Mouse (Mus musculus): ENCODE results near the gene Ethe1. TPM values are rescaled to one million over a fixed set of nuclear protein-coding genes. Genes with fewer than 3 reads are reported as not detected.
"Not testable (repeated sequence)": the region's sequence is repeated elsewhere in the genome, so short reads cannot be mapped to it uniquely, and the experiment has no call there.

The Ethe1 gene
- total RNA-seq, 1 experiment from 2014 or later, result 38.2 TPM

DNA sequence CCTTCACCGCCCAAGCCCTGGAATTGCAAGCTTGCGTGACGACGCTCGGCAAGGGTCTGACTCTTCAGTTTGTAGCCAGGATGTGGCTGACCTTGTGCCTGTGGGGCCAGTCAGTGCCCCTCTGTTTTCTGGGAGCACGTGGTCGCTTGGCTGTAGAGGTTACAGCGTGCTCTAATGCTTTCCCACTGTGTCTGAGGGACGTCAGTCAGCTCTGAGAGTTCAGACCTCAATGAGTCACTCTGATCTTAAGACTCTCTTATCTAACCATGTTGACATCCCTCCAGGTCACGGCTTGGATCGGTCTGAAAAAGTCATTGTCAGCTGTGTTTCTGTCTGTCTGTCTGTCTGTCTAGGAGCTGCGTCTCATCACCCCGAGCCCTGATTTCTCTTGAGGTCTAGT lies 27.5 kb downstream of the Ethe1 start:
- DNase-seq, result no peak

DNA sequence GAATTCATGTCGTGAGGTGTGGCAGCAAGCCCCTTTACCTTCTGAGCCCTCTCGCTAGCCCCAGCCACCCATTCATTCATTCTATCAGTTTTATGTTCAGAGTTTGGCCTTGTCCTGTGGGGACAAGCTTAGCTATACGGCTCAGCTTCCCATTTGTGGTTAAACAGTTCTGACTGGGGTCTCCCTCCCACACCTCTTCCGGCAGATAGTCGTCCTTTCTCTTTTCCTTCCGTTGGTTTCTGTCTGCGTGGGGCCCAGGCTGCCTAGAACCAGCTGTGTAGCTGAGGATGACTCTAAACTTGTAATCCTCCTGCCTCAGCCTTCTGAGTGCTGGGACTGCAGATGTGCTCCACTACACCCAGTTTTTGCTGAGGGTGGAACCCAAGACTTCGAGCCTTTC lies 30.4 kb downstream of the Ethe1 start:
- no peak for DNase-seq

DNA sequence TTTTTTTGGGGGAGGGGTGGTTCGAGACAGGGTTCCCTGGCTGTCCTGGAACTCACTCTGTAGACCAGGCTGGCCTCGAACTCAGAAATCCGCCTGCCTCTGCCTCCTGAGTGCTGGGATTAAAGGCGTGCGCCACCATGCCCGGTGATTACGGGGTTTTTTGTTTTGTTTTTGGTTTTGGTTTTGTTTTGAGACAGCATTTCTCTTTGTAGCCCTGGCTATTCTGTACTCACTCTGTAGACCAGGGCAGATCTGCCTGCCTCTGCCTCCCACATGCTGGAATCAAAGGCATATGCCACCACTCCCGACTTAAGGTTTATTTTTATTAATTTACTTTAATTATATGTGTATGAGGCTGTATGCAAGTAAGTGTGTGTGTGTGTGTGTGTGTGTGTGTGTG lies 31.0 kb downstream of the Ethe1 start:
- DNase-seq, result not testable (repeated sequence)

DNA sequence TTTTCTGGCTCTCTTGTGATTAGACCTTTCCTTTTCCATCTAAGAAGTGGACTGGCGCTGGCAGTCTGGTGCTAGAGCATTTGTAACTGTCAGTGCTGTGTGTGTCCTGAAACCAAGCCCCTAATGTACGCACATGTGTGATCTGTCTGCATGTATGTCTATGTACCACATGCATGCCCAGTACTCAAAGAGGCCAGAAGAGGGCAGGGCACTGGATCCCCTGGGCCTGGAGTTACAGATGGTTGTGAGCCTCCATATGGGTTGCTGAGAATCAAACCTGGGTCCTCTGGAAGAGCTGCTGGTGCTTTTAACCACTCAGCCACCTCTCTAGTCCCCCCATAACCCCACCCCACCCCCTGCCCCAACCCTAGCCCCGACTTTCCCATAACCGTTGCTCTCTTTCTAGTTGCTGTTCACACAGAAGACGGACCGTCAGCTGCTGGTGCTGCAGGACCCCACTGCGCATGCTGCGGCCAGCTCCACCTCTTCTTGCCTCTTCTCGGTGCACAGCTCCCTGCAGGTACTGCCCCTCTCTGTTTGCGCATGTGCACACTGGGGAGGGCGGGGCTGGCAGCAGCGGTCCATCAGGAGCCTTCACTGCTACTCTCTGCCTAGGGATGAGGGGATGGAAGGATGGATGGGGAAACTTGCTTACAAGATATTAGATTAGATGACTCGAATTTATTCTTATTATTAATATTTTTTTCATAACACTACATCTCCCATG lies 32.5 kb downstream of the Ethe1 start:
- DNase-seq, result no peak

DNA sequence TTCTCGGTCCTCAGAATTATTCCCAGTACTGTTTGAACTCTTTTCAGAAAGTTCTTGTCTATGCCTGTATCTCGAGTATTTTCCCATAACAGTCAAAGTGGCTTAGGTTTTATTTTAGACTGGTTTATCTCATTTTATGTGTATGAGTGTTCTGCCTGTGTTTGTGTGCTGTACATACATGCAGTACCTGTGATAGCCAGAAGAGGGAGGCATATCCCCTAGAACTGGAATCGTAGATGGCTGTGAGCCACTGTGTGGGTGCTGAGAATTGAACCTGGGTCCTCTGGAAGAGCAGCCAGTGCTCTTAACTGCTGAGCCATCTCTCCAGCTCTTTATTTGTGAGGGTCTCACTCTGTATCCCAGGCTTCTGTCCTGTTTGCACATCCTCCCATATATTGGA lies 33.9 kb downstream of the Ethe1 start:
- DNase-seq, result no peak

DNA sequence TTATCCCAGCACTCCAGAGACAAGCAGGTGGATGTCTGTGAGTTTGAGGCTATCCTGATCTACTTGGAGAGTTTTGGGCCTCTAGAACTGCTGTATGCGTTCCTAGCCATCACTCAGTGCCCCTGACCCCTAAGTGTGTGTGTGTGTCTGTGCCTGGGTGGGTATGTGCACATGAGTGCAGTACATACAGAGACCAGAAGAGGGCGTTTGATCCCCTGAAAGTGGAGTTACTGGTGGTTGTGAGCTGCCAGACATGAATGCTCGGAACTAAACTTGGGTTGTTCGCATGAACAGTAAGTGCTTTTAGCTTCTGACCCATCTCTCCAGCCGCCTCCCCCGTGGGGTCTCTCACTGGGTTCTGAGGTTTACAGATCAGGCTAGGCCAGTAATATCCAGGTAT lies 35.6 kb downstream of the Ethe1 start:
- no peak for DNase-seq

DNA sequence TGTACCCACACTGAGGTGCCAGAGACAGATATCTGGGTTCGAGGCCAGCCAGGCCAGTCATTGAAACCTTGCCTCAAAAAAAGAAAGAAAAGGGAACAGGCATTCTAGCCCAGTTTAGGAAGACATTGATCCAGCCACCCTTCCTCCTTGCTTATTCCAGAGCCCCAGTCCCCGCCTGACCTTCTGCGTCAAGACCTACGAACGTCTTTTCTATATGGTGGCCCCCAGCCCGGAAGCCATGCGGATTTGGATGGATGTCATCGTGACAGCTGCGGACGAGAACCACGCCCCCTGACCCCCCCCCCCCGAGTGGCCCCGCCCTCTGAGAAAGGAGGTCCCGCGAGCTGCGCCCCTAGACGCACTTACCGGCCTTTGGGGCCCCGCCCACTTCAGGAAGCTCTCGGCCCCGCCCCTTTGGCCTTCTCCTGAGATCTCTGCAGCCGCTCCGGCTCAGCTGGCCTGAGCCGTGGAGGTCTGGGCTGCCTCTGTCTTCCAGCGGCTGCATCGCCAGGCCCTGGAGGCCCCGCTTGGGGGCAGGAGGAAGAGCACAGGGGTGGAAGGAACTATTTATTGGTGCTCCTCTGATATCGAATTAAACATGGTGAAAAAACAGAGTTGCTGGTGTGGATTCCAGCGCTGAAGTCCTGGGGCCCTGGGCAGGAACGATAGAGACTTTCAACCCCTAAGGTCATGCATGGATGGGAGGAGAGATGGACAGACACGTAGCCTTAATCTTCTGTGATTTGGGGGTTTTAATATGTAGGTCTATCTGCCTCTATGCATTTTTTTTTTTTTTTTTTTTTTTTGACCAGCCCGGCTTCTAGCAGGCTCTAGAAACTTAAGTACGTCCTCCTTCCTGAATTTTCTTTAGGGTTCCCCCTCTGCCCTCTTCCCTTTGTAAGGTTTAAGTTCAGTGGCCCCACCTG lies 41.6 kb downstream of the Ethe1 start:
- peak; percentile 90 for DNase-seq

DNA sequence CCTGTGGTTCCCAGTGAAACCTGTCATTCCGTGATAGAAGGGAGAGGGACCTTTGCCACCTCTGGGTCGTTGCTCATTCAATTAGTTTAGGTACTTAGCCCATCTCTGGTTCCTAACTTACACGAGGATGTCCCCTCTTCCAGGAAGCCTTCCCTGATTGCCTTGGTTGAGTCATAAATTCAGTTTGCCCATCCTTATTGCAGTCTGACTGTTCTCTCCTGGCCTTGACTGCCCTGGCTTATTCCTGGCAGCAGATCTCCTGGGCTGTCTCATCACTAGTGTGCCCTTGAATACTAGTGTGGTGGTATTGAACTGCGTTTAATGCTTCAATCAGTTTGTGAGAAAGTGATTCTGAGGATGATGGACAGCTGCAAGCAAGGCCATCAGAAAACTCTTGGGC lies 42.3 kb downstream of the Ethe1 start:
- no peak for DNase-seq

DNA sequence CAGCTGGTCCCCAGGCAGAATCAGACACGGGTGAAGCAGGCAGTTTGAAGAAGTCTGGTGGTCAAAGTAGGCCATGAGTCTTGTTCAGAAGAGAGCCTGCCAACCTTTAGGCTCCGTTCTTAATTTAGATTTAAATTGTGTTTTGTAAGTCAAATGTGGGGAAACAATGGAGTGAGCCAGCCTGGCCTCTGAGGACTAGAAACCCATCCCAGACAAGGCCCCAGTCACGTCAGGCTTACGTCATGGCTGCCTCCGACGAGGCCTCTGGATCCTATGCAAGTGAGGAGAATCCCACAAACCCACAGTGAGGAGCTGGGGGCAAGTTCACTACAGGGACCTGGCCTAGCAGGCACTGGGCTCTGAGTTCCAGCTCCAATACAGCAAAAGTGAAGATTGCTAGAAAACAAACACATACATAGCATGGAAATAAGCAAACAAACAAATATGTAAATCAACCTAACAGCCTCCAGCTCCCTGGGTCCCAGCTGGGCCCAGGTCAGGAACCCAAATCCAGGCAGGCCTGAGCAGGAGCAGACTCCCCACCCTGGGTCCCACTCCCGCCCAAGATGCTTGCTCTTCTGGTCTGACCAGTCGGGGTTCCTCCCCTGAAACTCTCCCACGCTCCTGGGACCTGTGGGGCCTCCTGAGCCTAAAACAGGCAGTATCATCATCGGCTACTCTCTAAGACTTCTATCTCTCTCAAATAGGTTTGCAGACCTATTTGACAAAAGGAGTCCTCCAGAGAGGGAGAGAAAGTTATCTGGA lies 43.0 kb downstream of the Ethe1 start:
- no peak for DNase-seq

DNA sequence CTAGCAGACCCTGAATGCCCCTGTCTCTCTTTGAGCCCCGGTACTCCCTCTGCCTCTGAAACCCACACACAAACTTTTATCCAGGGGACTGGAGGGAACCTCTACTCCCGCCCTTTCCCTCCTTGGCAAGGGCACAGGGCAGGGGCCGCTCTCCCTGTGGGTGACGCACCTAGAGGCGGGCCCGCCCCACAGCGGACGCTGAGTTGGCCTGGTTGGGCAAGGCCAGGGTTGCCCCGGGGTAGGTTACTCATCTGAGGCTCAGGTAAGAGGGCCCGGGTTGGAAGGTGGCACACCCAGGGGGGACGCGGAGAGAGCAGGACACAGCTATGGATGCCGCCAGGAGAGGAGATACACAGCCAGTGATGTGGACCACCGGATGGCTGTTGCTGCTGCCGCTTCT lies 48.9 kb downstream of the Ethe1 start, which contains the start of gene Lypd3:
Lypd3 (plus strand) TSS at position 287 of the 400 bp plus-strand sequence.
- DNase-seq, result no peak

DNA sequence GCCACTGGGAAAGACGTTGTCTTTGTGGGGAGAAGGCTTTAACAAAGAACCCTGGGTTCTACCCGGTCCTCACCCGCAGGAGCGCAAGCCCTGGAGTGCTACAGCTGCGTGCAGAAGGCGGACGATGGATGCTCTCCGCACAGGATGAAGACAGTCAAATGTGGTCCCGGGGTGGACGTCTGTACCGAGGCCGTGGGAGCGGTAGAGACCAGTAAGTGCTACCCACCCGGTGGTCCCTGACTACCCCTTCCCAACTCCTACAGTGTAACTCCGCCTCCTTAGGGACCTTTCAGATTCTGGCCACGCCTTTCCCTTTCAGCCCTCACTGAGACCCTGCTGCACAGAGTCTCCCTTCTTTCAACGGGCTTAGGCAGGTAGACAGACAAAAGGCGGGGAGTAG lies 49.7 kb downstream of the Ethe1 start:
- DNase-seq, result no peak

DNA sequence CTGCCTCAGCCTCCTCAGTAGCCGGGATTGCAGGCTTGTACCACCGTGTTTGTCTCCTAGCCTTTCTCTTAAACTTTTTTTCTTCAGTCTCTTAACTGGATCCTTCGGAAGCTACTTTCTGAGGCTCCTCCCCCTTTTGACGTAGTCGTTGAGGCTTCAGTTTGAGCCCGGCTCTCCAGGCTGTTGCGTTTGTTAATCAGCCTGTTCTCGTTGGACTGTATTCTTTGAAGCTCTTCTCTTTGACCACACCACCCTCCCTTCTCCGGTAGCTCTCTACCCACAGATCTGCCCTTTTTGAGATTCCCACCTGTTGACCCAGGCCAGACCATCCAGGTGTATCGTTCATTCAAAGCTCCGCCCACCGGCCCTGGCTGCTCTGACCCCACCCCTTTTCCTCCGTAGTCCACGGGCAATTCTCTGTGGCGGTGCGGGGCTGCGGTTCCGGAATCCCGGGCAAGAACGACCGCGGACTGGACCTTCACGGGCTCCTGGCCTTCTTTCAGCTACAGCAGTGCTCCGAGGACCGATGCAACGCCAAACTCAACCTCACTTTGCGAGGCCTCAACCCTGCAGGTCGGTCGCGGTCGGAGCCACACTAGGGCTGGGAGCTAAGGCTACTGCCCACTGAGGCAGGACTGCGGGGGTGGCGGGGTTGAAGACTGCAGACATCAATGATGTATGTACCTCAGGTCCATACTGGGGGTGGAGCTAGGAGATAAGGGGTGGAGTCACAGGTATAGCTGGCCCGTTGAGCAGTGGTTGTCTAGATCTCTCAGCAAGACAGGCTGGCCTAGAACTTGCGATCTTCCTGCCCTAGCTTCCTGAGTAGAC lies 50.9 kb downstream of the Ethe1 start:
- DNase-seq, result peak; percentile 25

DNA sequence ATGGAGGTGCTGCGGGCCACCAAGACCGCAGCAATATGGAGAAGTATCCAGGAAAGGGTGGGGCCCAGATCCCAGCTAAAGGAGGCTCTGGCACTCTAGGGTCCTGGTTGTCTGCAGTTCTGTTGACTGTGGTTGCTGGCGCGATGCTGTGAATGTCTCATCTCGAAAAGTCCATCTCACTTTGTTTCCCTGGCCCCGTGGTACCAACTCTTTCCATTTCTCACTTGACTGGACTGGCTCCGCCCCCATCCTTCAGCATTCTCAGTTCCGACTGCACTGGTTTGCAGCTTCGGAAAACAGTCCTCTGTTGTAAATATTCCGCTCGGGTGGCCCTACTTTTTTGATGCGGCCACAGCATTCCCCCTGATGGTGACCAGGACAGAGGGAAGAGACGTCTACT lies 53.1 kb downstream of the Ethe1 start:
- DNase-seq, result no peak

DNA sequence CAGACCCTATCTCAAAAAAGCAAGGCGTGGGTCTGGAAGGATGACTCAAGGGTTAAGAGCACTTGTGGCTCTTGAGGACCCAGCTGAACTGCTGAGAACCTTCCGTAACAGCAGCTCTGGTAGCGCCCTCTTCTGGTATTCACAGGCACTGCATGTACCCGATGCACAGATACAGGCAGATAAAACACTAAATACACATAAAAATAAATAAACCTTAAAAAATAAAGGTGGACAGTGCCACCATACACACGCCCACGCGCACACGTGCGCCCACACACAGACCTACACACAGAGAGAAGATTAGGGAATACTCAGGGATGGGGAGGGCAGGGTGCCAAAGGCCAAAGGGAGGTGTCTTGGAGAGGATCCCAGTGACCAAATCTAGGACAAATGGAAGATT lies 55.1 kb downstream of the Ethe1 start:
- peak; percentile 66 for DNase-seq

DNA sequence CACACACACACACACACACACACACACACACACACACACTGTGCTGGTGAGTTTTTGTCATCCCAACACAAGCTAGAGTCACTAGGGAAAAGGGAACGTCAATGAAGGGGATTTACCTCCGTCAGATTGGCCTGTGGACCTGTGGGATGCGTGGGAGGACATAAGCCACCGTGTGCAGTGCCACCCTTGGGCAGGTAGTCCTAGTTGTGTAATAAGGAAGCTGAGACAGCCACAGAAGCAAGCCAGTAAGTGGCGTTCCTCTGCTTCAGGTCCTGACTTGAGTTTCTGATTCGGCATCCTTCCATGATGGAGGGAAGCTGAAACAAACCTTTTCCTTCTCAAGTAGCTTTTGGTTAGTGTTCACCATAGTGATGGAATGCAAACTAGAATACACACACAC lies 57.1 kb downstream of the Ethe1 start:
- no peak for DNase-seq

DNA sequence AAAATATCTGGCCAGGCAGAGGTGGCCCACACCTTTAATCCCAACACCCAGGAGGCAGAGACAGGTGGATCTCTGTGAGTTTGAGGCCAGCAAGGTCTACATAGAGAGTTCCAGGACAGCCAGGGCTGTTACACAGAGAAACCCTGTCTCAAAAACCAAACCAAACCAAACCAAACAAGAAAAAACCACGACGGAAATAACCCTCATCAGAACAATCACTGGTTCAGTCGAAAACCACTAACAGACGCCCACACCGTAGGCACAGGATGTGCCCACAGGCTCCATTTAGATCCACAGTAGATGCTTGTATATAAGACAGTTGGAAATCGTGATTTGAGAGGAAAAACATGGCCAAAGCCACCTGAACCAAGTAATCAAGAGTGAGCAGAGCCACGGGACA lies 57.7 kb downstream of the Ethe1 start:
- no peak for DNase-seq

DNA sequence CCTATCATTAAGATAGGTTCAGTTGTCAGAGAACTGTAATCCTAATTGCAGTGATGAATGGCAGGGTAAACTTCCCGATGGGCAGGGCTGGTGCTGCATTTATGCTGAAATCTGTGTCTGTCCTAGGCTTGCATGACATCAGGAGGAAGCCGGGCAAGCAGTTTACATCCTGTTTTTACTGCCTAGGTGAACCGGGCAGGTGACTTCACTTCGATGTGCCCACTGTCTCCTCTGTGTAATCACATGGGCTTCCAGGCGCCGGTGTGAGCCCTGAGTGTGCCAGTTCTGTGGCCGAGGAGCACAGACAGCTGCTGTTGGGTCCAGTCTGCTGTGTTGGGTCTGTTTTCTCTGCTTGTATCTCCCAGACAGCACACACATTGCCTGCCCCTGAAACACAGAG lies 59.1 kb downstream of the Ethe1 start:
- DNase-seq, result no peak

DNA sequence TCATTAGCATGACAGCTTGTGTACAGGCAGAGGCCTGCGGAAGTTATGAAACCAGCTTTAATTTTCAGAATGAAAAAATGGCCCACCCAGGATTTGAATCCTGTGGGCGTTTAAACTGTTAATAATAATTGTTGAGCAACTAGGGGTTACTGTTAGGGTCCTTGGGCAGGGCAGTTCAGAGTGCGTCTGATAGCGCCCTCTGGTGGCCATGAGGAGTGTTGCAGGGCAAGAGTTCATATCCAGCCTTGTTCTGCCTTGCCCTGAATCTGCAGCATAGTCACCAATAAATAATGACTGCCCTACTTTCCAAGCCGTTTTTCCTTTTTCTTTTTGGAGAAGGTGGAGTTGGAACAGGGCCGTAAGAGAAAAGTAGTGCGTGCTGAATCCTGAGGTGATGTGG lies 66.3 kb downstream of the Ethe1 start:
- peak; percentile 65 for DNase-seq

Measured in adrenal gland, postnatal 25 days (tissue).